Mouse (Mus musculus) stomach, postnatal 0 days (tissue): ENCODE data around the gene Sln.

Experiments
- CTCF ChIP-seq: IDR thresholded peaks from 2 replicates; pipeline ENCODE4 v1.5.1; 2016; ENCODE audit warnings: antibody characterized with exemption, low read depth, mild to moderate bottlenecking, moderate library complexity
- EP300 ChIP-seq: optimal IDR thresholded peaks from 2 replicates; pipeline ENCODE3; 2016; ENCODE audit warnings: antibody characterized with exemption

GRCm38 (mm10) chr9:53857864-53858263 is 7.9 kb downstream of the Sln start:
- TF ChIP-seq EP300 (no peak), CTCF (no peak)
